Mouse (Mus musculus) frontal cortex, postnatal 14 days (tissue): ENCODE measurements around the gene Tmem44.

ENCODE experiments used
- DNase-seq, 2 experiments: peaks; one replicate each; pipeline ENCODE4 v3.0.0; 2022; ENCODE audit warnings: low spot score in 2 of 2

Gene Tmem44

DNA sequence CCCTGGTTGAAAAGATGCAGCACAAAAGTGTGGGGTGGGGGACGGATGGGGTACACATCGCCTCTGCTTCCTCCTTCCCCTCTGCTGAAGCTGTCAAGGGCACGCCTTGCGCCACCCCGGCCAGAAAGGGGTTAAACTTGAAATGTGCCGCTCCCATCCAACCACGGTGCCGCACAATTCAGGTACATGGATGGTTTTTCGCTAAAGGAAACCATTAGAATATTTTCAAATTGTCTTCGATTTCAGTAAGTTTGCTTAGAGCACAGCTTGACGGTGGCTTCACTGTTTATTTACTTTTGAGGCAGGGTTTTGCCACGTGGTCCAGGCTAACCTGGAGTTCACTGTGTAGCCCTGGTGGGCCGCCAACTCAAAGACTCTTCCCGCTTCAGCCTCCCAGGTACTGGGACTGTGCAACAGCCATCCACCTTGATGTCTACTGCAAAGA lies at the start of gene Tmem44:
Tmem44 (minus strand) TSS at position 95 of the 445 bp plus-strand sequence.
- no peak for DNase-seq

DNA sequence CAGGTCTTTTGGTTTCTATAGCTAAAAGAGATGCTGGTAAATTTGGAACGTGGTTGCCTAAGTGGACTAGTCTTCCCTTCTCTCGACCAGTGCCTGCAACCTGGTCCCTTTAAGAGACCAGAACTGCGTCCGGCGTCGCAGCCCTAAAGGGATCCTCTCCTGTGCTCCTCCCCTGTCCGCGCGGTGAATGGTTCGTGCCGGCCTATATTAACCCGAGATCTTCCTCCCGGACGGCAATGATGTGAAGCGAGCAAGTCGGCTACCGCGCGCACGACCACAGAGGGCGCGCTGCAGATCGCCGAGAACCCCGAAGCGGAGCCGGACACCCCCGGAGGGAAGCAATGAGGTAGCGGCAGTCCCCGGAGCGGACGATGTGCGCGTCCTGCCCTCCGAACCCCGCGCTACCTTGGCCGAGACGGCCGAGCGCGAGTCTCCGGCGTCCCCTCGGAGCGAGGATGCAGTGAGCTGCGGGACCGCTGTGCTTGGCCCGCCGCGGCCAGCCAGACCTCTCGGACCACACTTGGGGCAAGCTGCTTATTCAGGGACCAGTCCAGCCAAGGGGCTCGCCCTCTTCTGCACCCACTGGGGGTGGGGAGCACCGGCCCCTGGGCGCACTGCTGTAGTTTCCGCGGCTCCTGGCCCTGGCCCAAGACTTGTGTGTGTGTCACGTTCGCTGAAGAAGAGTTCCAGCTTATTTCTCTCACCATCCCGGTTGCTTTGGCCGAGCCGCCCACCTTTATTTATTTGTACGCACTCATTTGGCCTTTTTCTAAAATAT lies 49.0 kb upstream of the Tmem44 start, which contains the start of gene Fam43a:
Fam43a (plus strand) TSS at position 233 of the 778 bp plus-strand sequence.
- peak; percentile 60 to 74 for DNase-seq

DNA sequence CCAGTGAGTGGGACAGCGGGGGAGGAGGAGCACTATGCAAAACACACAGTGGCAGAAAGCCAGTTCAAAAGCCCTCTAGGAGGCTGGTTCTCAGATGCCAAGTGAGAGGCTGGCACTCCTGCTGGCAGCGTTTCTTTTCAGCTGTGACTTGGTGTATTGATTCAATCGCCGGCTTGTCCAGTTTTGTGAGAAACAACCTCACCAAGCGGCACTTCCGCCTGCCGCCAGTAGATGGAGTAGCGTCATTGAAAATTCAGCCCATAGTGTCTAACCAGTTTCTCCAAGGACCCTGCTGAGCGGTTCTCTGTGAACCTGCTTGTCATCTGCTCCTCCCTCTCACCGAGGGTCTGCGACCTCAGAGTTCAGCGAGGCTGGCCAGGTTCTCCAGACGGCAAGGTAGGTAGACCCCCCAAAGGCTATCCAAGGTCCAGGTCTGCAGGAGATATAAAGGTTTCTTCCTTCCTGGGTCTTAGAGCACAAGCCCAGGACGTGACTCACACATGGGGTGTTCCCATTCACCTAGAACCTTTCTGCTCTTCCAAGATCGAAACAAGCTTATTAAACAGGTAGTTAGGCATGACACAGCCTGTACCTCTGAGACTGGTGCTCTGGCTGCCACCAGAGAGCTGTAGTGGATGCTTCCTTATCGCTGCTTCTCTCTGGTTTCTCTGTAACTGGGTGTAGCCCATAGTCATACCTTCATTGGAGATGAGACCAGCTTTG lies 46.5 kb upstream of the Tmem44 start:
- peak; percentile 82 to 94 for DNase-seq

DNA sequence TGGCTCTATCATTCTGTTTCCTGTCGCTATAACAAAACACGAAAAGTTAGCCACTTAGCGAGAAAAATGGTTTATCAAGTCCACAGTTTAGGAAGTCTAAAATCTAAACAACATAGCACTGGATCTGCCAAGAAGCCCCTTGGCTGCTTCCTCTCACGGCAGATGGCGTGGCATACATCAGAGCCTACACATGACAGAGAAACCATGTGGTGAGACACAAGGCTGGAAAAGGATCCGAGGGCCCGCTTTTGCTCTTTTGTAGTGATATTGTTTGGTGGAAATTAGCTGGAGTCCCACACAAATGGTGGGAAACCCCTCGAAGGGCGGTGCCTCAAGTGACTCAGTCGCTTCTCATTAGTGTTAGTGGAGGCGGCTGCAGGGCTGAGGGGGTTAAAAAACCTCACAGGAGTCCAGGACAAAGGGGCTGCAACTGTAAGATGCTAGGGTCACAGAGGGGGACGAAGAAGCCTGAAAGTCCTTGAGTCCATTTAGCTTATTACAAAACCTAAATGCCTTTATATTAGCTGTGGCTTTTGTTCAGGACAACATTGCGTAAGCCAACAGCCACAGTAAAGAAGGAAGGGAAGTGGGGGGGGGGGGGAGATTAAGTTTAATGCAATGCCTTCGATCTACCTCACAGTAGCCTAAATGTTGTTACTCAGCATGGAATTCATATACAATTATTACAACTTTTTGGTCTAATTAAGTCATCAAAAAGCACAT lies 45.4 kb upstream of the Tmem44 start:
- no peak for DNase-seq

DNA sequence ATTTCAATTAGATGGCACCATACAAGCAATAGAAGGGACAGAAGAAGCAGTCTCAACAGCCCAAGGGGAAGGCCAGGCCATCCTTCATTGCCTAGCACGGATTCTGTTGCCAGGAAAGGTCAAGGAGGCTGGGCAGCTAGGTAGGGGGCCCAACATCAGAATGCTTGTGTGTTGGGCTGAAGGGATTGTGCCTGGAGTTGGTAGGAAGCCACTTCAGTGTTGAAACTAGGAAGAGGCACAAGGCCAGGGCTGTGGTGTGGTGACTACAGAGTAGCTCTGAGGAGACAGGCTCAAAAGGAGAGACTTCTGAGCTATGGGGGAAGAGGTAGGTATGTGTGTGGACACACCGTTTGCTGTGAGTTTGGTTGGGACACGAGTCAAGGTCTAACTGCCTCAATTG lies 44.7 kb upstream of the Tmem44 start:
- no peak for DNase-seq

DNA sequence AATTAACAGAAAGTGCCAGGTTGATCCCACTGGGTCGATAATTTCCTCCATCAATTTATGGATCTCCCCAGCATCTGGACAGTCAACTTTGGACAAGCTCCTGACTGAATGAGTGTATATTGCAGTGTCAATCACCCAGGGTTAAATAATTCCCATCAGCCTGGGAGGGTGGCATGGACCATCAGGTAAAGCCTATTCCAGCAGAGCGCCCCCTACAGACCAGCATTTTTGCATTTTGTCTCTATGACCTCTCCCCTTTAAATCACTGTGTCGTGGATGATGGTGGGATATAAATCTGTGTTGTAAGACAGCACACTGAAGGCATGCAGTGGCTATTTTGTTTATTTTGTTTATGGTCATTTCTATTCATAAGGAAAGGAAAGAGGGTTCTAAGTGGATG lies 41.3 kb upstream of the Tmem44 start:
- no peak for DNase-seq

DNA sequence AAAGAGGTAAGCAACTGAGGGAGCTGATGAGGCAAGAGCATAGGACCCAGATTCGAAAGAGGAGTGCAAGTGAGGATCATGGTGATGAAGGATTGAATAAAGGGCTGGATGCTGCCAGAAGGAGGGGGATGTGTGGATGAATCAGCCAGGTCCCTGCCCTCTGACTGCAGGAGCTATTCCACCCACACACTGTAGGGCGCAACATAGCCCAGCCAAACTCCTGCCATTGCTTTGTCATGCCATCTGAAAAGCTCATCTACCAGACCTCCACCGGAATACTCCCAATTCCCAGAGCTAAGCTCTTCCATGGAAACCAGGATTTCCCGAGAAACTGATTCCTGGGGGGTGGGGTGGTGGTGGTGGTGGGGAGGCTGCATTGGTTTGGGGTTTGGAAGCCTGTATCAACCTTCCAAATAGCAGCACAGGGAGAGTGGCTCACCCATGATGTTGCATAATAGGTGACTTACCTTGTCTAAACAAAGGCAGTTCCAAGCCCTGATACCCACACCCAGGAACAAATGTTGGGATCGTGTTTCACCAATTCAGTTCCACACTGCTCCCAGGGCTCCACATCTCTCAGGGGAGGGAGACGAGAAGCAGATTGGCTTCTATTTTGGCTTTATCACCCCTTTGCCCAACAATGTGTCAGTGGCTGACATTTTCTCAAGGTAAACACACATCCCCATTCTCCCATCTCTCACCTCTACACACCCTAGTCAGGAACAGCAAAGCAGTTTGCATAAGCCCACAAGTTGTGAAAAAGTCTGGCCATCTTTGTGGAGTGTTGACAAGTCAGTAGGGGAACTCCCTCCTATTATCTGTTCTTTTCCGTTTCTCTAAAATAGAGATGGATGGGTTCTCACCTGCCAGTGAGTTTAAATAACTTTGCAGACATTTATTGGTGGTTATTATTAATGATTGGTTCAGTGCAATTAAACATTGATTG lies 39.9 kb upstream of the Tmem44 start:
- DNase-seq = no peak

DNA sequence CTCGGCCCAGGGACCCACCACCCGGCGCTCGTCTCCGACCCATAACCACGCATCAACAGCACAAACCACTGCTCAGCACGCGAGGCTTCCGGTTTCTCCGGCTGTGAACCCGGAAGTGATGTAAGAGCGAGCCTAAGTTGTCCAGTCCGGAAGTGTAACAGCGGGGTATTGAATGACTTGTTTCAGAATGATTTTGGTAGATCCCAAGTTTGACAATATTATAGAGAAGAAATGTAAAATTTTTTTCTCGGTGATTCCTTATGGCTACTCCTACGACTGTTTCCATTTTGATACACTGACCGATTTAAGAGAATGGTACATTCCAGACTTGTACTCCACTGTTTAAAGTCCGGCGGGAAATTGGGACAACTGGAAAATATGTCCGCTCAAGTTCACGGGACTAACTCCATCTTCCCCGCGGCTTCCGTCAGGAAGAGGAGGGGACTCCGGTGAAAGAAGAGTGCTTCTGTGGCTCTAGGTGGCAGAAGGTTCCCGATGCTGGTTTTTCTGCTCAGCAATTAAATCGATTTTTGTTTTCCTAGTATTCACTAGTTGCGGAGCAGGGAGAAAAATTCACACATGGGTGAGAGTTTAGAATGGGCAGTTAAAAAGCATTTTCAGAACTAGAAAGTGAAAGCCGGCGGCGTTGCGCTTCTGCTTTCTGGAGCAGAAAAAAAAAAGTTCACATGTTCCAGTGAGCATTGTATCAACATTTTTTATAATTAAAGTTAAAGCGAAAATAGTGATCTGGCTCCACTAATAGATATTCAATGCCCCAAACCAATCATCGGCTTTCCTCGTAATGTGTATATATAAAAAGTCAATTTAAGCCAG lies 37.1 kb upstream of the Tmem44 start, which contains the start of gene Lsg1:
Lsg1 (minus strand) TSS at position 99 of the 834 bp plus-strand sequence.
- peak; percentile 79 to 80 for DNase-seq

DNA sequence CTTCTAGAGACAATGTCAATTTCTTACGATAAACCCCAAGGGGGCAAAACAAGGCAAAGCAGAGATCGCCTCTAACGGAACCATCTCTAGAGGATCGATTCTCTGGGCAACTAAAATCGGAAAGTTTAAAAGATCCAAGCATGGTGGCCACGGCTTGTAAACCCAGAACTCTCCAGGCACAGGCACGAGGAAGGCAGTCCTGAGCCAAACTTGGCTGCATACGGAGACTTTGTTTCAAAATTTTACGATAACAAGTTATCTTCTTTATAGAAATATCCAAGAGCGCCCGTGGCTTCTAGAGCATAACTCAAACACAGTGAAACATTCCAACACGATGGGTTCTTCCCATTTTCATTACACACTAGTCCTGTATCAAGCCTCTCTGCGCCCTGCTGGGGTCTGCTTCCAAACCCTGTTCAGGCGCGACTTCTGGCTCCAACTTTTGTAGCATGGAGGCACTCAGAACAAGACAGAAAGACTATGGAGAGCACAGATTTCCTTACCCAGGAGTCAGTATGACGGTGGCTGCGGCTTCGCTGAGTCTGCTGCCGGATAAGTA lies 36.4 kb upstream of the Tmem44 start:
- no peak for DNase-seq

DNA sequence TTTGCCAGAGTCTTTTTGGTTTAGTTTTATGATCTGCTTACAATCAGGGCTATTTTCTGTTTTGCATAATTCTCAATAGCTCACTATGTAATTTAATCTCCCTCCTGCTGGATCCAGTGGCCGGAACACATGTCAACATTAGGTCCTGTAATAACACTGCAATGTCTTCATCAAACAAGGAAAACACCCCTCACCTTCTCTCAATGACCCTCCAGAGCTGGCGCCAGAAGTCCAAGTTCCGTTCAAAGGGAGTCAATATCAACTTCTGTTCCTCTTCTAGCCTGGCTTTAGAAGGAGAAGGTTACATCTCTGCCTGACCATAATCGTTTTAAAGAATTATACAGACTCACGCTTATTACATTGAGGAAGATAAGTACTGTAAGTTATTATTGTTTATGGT lies 30.1 kb upstream of the Tmem44 start:
- DNase-seq = no peak

DNA sequence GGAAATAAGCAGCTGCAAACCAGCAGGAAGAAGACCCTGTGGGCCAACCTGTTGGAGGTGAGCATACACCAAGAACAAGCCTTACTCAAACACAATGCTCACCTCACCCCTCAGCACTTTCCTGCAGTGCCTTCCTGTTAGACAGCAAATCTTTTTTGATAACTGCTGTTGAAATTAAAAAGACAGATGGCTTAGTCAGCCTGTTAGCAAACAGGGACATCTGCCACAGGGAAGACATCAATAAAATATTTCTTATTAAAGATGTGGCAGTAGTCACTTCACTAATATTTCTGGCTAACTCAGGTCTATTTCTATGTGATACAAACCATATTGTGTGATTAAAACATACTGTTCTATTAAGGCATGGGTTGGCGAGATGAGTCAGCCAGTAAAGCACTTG lies 25.8 kb upstream of the Tmem44 start:
- no peak for DNase-seq

DNA sequence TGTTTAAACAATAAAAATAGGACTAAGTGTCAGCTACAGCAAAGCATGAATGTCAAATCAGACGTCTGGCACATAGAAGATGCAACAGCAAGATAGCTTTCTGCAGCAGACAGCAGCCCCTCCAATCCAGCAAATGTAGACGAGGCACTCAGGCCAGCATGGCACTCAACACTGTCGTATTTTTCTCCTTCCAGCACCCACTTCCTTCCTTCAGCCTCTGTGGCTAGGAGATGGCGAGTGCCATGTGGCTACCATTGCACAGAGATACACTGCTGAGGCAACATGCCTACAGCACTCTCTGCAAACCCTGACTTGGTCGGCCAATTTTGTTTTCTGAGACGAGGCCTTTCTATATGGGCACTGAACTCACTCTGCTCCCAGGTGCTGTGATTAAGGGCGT lies 25.2 kb upstream of the Tmem44 start:
- no peak for DNase-seq

DNA sequence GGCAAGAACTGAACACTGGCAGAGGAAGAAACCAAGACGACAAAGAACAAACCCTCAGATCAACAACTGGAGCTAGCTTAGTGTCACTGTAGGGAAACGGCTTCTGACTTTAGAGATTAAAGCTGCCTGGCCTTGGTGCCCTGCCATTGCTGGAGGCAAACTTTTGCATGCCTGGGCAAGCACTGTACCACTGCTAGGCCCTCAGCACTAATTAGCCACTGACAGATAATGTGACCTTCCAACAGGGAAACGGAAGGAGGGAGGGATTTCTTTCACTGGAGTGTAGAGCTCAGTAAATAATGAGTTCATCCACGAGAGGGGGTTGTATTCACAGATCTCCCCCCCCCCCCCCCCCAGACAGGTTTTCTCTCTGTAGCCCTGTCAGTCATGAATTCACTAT lies 21.6 kb upstream of the Tmem44 start:
- no peak for DNase-seq

DNA sequence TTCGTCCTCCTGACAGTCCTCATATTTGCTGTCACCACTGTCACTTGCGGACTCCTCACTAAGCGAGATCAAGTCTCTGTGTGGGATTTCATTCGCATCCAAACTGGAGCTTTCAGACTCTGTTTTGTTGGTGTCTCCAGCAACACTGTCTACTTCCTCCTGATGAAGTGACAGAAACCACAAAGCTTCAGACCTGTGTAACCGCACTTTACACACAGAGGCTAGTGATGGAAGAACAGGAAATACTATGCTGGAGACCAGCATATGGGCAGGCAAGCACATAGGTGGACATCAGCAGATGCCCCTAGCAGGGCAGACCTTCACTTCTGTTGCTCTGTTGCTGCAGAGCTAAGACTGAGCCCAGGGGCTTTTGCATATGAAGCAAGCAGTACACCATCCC lies 20.7 kb upstream of the Tmem44 start:
- DNase-seq = no peak

DNA sequence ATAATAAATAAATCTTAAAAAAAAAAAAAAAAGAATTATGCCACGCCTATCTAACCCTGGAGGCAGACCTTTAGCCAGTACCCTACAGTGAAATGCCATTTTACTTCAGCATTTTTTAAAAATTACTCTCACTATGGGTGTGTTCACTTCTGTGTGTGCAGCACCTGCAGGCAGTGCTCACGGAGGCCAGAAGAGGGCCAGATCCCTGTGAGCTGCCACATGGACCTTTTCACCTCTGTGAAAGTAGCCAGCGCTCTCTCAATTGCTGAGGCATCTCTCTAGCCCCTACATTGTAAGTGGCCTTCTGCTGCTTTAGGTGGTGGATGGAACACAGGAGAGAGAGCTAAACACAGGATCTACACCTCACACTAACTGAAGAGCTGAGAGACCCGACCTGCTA lies 19.5 kb upstream of the Tmem44 start:
- no peak for DNase-seq

DNA sequence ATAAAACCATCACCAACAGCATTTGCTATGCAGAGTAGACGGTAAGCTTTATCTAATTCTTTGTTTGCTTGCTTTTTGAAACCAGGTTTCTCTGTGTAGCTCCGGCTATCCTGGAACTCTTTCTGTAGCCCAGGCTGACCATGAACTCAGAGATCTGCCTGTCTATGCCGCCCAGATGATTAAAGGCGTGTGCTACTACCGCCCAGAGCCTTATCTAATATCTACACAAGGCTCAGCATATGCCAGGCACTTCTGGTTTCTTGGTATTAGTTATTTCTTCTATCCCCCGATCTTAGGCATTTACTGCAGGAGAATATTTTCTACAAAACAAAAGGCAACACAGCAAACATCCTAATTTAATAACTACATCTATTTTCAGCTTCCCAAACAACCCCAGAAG lies 15.0 kb upstream of the Tmem44 start:
- DNase-seq = no peak

DNA sequence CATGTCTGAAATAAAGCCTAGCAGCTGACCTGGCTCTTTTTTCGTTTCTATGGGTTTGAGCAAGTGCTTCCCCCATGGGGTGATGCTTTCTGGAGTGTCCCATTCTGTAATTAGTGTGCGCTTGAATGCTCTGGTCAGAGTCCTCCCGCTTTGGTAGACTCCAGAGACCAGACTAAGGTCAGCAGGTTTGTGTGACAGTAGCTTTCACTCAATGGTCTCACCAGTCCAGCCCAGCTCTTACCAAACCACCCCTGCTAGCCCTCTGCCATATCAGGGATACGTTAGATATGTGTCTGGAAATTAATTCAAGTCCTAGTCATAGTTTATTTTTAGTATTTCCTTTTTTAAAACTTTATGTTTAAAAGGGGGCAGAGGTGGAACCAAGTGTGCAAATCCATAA lies 10.0 kb upstream of the Tmem44 start:
- no peak for DNase-seq

DNA sequence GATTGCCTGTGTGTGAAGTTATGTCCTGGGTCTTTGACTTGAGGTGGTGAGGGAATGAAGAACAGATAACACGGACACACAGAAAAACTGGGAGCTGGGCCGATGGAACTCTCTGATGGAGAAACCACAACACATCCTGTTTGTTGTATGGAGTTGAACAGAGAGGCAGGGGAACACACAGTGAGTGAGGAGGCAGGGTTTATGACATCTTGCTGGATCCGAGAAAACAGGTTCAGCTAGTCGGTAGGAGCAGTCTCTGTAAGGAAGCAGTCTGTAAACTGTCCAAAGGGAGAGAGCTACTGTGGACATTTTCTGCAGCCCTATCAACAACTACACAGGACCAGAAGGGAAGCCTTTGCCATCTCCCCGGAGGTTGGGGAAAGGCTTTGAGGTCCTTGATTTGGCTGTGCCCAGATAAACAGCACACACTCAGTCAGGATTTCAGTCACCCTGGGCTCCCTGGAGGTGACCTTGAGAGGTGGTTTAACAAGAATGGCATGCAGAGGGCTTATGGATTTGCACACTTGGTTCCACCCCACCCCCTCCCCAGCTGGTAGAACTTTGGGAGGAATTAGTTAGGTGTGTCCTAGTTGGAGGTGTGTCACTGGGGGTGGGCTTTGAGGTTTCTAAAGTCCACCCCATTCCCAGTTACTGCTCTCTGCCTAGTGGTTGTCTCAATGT lies 8.8 kb upstream of the Tmem44 start:
- no peak for DNase-seq

DNA sequence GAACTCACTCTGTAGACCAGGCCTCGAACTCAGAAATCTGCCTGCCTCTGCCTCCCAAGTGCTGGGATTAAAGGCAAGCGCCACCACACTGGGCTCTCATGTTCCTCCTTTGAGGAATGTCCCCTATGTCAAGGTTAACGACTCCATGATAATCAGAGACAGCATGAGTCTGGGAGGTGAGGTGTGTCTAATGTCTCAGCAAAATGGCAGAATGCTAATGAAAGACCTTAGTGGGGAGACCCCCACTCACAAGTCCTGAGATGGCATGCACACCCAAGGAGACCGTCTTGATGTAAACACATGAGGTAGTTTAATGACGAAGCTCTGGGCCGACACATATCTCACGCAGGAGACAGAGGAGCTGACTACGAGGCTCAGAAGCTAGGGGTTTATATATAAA lies 3.5 kb upstream of the Tmem44 start:
- DNase-seq = no peak
